Mouse (Mus musculus): ENCODE results near the gene Tmsb15b2. TPM values are rescaled to one million over a fixed set of nuclear protein-coding genes. Genes with fewer than 3 reads are reported as not detected.
"Not testable (repeated sequence)": the region's sequence is repeated elsewhere in the genome, so short reads cannot be mapped to it uniquely, and the experiment has no call there.

Gene Tmsb15b2
- not detected in 2 replicates for polyA plus RNA-seq (2012; rRNA removed)

DNA sequence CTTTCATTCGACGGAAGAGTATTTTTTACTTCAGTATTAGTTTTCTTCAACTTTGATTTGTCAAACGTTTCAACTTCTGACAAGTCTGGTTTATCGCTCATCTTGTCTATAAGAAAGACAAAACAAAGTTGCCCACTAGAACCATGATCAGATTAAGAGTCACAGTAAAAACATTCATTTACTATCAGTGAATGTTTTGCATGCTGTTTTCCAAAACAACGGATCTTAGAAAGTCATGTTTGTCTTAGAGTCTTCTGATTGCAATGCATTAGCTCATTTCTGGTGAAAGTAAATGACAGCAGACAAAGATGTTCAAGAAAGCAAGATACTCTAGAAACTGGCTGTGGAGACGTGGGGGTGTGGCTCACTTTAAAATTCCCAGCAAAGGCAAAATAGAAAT lies at the start of gene Tmsb15b2:
Gene Tmsb15b2 (minus strand): TSS at position 101 of the 400 bp plus-strand sequence.
- WGBS = 87% methylated on average over 6 of the region's 6 CpGs
- not testable (repeated sequence) for H3K36me3 ChIP-seq (ENCODE audit: control insufficient read depth, insufficient read depth, low read length); H3K27ac ChIP-seq (ENCODE audit: insufficient read depth, low read length); H3K4me1 ChIP-seq (ENCODE audit: control insufficient read depth, insufficient read depth, insufficient read length); H3K27me3 ChIP-seq (ENCODE audit: control insufficient read depth, insufficient read depth, low read length); DNase-seq (ENCODE audit: low read depth in 1 of 2, low spot score in 2 of 2)
- peak within 1 kb of the TSS; percentile 83; the same call in 1 of the 2 replicates for H3K4me3 ChIP-seq (ENCODE audit: extremely low read depth, insufficient read depth, insufficient read length)

DNA sequence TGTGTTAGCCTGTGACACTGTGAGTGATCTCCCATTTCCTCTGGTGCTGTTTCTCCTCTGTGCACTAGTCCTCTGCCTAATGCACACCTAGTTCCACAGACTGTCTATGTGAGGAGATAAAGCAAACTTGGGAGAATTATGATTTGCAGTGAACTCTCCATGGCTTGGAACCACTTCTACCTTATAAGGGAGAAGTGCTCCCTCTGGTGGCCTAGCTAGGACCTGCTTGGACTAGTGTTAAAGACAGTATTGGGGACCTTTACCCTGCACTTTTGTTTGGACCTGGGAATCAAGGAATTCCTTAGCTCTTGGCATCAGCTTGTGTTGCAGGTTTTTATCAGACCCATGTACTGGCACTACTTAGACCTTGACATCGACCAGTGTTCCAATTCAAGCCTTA lies 44.0 kb upstream of the Tmsb15b2 start:
- TF ChIP-seq POLR2A (IDR thresholded peaks at IDR 0.05; ENCODE audit: low read depth, low read length) = no peak
- peak; percentile 28; the same call in 1 of the 2 replicates for TF ChIP-seq CTCF (IDR thresholded peaks at IDR 0.05; ENCODE audit: extremely low read depth, insufficient read depth, insufficient read length, insufficient replicate concordance)
- Histone ChIP-seq H3K27me3 (ENCODE audit: control insufficient read depth, insufficient read depth, low read length) (no peaks in the 10 kb centered on the region), H3K4me3 (ENCODE audit: extremely low read depth, insufficient read depth, insufficient read length) (no peak overlapping the region), H3K4me1 (ENCODE audit: control insufficient read depth, insufficient read depth, insufficient read length) (no peaks in the 10 kb centered on the region), H3K27ac (ENCODE audit: insufficient read depth, low read length) (no peak overlapping the region), H3K36me3 (ENCODE audit: control insufficient read depth, insufficient read depth, low read length) (no peaks in the 10 kb centered on the region)
- DNase-seq (ENCODE audit: low read depth in 1 of 2, low spot score in 2 of 2) = peak; percentile 15 to 50
- 17% methylated on average over 1 of the region's 1 CpGs for WGBS

DNA sequence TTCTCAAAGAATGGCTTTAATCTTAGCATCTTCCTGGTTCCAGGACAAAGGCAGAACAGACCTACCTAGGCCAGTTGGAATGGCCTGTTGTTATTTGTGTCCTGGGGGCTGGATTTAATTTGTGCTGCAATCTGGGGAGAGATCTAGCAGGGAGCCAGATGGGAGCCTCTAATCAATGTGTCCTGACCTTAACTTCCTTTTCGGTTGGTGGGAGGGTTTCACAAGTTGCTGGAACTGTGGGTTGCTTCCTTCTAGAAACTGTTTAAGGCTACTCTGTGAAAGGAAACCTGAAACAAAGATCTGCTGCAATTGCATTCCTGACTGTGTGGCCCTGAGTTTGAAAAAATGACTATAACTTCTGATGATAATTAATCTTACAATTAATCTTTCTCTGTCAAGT lies 42.4 kb upstream of the Tmsb15b2 start:
- WGBS = 64% methylated on average over 1 of the region's 1 CpGs
- TF ChIP-seq CTCF (IDR thresholded peaks at IDR 0.05; ENCODE audit: extremely low read depth, insufficient read depth, insufficient read length, insufficient replicate concordance) (no peak), POLR2A (IDR thresholded peaks at IDR 0.05; ENCODE audit: low read depth, low read length) (no peak)

DNA sequence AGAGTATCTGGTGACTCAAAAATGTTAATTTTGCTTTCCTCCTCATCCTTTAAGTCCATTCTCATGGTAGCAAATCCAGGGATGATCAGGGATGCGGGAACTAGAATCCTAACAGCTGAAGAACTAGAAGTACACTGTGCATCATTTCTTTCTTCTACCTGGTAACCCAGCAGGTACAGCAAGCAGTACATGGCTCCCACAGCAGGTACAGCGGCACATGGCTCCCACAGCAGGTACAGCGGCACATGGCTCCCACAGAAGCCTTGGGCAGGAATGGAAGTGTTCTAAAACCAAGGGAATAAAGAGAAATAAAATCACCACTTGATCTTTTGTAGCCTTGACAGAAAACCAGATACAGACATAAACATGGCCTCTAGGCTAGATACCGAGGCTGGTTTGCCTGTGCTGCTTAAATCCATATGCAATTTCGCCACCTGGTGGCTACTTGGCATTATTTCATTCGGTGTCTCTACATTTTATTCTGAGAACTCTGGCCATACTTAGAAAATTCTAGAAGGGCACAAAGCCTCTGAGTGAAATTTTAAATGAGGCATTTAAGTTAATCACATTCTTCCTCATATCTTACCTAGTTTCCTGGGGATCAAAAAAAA lies 39.9 kb upstream of the Tmsb15b2 start:
- peak; percentile 49 to 53 for DNase-seq (ENCODE audit: low read depth in 1 of 2, low spot score in 2 of 2)
- Histone ChIP-seq H3K27ac (ENCODE audit: insufficient read depth, low read length) (no peak overlapping the region), H3K36me3 (ENCODE audit: control insufficient read depth, insufficient read depth, low read length) (no peaks in the 10 kb centered on the region; the same call in 1 of the 2 replicates), H3K4me3 (ENCODE audit: extremely low read depth, insufficient read depth, insufficient read length) (no peak overlapping the region), H3K4me1 (ENCODE audit: control insufficient read depth, insufficient read depth, insufficient read length) (no peaks in the 10 kb centered on the region), H3K27me3 (ENCODE audit: control insufficient read depth, insufficient read depth, low read length) (no peaks in the 10 kb centered on the region)
- 53% methylated on average over 6 of the region's 6 CpGs for WGBS
- TF ChIP-seq CTCF (IDR thresholded peaks at IDR 0.05; ENCODE audit: extremely low read depth, insufficient read depth, insufficient read length, insufficient replicate concordance) (peak; percentile 29; the same call in 1 of the 2 replicates), POLR2A (IDR thresholded peaks at IDR 0.05; ENCODE audit: low read depth, low read length) (no peak)

More for the DNA sequence above, 42.4 kb upstream of the Tmsb15b2 start:
- H3K27ac ChIP-seq (ENCODE audit: insufficient read depth, low read length) = no peak overlapping the region
- no peaks in the 10 kb centered on the region for H3K27me3 ChIP-seq (ENCODE audit: control insufficient read depth, insufficient read depth, low read length)
- H3K4me1 ChIP-seq (ENCODE audit: control insufficient read depth, insufficient read depth, insufficient read length) = no peaks in the 10 kb centered on the region
- no peak for DNase-seq (ENCODE audit: low read depth in 1 of 2, low spot score in 2 of 2)
- no peak overlapping the region for H3K4me3 ChIP-seq (ENCODE audit: extremely low read depth, insufficient read depth, insufficient read length)
- H3K36me3 ChIP-seq (ENCODE audit: control insufficient read depth, insufficient read depth, low read length) = no peaks in the 10 kb centered on the region; the same call in 1 of the 2 replicates

DNA sequence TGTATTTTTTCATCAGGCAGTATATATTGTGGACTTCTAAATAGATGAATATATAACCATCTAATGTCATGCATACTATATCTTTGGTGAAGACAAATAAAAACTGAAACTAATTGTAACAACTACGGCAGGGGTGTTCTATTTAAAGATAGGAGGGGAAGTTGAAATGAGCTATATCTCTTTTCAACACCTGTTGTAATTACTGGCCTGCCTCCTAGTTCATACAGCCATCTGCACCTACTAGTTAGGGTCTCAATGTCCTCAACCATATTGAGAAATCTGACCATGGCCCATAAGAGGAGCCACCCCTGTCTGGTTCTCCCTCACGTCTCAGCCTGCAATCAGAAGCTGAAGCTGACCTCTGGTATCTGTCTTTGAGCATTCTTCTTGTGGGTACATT lies 21.0 kb upstream of the Tmsb15b2 start:
- WGBS = 50% methylated on average over 2 of the region's 2 CpGs
- Histone ChIP-seq H3K4me3 (ENCODE audit: extremely low read depth, insufficient read depth, insufficient read length) (no peak overlapping the region), H3K27me3 (ENCODE audit: control insufficient read depth, insufficient read depth, low read length) (no peaks in the 10 kb centered on the region), H3K4me1 (ENCODE audit: control insufficient read depth, insufficient read depth, insufficient read length) (peaks cover 3% of the 10 kb centered on the region; the same call in 1 of the 2 replicates), H3K36me3 (ENCODE audit: control insufficient read depth, insufficient read depth, low read length) (no peaks in the 10 kb centered on the region), H3K27ac (ENCODE audit: insufficient read depth, low read length) (peak overlapping the region; percentile 59)
- TF ChIP-seq POLR2A (IDR thresholded peaks at IDR 0.05; ENCODE audit: low read depth, low read length) (no peak), CTCF (IDR thresholded peaks at IDR 0.05; ENCODE audit: extremely low read depth, insufficient read depth, insufficient read length, insufficient replicate concordance) (no peak)
- DNase-seq (ENCODE audit: low read depth in 1 of 2, low spot score in 2 of 2) = no peak

DNA sequence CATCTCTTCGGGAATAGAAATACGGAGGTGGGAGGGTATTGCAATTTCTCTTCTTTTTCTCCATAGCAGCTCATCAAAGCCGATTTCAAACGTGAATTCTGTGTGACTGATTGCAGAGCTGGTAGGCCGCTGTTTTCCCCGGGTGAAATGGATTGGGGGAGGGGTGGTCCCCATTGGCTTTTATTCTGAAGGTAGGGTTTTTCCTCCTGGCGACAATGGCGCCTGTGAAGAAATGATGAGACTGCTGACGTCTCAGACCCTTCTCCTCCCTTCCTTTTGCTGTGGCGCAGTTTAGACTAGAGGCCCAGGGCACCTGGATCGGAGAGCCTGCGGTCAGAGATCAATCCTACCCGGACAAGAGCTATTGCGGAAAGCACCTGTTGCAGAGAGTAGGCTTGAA lies 18.3 kb upstream of the Tmsb15b2 start:
- WGBS = 69% methylated on average over 14 of the region's 14 CpGs
- H3K4me1 ChIP-seq (ENCODE audit: control insufficient read depth, insufficient read depth, insufficient read length) = peaks cover 3% of the 10 kb centered on the region; the same call in 1 of the 2 replicates
- H3K36me3 ChIP-seq (ENCODE audit: control insufficient read depth, insufficient read depth, low read length) = no peaks in the 10 kb centered on the region
- peak overlapping the region; percentile 95; the same call in 1 of the 2 replicates for H3K4me3 ChIP-seq (ENCODE audit: extremely low read depth, insufficient read depth, insufficient read length)
- no peak for TF ChIP-seq POLR2A (IDR thresholded peaks at IDR 0.05; ENCODE audit: low read depth, low read length)
- TF ChIP-seq CTCF (IDR thresholded peaks at IDR 0.05; ENCODE audit: extremely low read depth, insufficient read depth, insufficient read length, insufficient replicate concordance) = no peak
- H3K27me3 ChIP-seq (ENCODE audit: control insufficient read depth, insufficient read depth, low read length) = no peaks in the 10 kb centered on the region
- no peak for DNase-seq (ENCODE audit: low read depth in 1 of 2, low spot score in 2 of 2)
- no peak overlapping the region; the same call in 1 of the 2 replicates for H3K27ac ChIP-seq (ENCODE audit: insufficient read depth, low read length)

DNA sequence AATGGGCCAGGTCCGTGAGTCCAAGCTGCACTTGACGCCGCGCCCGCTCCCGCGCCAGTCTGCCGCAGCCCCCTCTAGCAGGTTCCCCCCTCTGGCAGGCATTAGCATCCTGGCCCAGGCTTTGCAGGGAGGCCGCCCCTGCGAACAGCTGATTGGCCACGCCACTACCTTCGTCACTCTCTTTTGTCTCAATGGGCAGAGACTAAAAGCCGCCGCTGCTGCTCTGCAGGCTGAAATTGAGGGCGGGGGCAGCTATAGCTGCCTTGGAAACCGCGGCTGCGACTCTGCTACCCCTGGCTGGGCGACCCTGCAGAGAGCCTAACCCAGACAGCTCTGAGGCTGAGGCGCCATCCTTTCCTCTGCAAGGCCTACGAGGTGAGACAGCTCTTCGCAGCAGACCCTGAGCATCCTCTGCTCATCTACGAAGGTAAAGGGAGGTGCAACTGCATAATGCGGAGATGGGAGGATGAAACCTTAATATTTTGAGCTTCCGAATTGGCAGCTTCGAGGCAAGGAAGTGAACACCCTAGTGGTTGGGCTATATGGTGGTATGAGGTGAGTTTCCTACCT lies 17.8 kb upstream of the Tmsb15b2 start, which contains the start of gene Zcchc18:
Gene Zcchc18 (plus strand): TSS at position 178 of the 570 bp plus-strand sequence.
- peak; percentile 30 to 76 for DNase-seq (ENCODE audit: low read depth in 1 of 2, low spot score in 2 of 2)
- Histone ChIP-seq H3K27me3 (ENCODE audit: control insufficient read depth, insufficient read depth, low read length) (no peaks in the 10 kb centered on the region), H3K36me3 (ENCODE audit: control insufficient read depth, insufficient read depth, low read length) (no peaks in the 10 kb centered on the region), H3K4me1 (ENCODE audit: control insufficient read depth, insufficient read depth, insufficient read length) (peaks cover 3% of the 10 kb centered on the region; the same call in 1 of the 2 replicates), H3K4me3 (ENCODE audit: extremely low read depth, insufficient read depth, insufficient read length) (peak within 1 kb of the TSS; percentile 95), H3K27ac (ENCODE audit: insufficient read depth, low read length) (peak within 1 kb of the TSS; percentile 98)
- WGBS = 32% methylated on average over 26 of the region's 26 CpGs
- TF ChIP-seq CTCF (IDR thresholded peaks at IDR 0.05; ENCODE audit: extremely low read depth, insufficient read depth, insufficient read length, insufficient replicate concordance) = no peak
- TF ChIP-seq POLR2A (IDR thresholded peaks at IDR 0.05; ENCODE audit: low read depth, low read length) = peak; percentile 73

Data from spleen, adult 2 months (tissue).